Mouse (Mus musculus): ENCODE data around the gene Zfp12. TPM values are rescaled to one million over a fixed set of nuclear protein-coding genes. Genes with fewer than 3 reads are reported as not detected.

Gene Zfp12
- total and polyA plus RNA-seq, 3 experiments: 12.8 to 18.8 (median 13.1) TPM

GRCm38 (mm10) chr5:143254487-143255130 lies 19.6 kb downstream of the Zfp12 start:
- dilution Hi-C loops (cut with MboI; ENCODE audit: extremely low pct_ligation_motif_present, extremely low pct_unique_long_range_greater_than_20kb, low sequenced_read_pairs): no loop called here
- TF ChIP-seq ZNF384 (IDR thresholded peaks at IDR 0.05; ENCODE audit: low read depth, low read length): no peak
- TF ChIP-seq CHD2 (IDR thresholded peaks at IDR 0.05; ENCODE audit: low read length): no peak
- no peak for TF ChIP-seq CHD1 (IDR thresholded peaks at IDR 0.05; ENCODE audit: low read depth, low read length)
- TF ChIP-seq MAFK (IDR thresholded peaks at IDR 0.05; ENCODE audit: insufficient replicate concordance, low read length): no peak
- TF ChIP-seq ZC3H11A (IDR thresholded peaks at IDR 0.05; ENCODE audit: low read depth, low read length): no peak
- TF ChIP-seq IRF4 (IDR thresholded peaks at IDR 0.05; ENCODE audit: low read depth, low read length): no peak
- TF ChIP-seq NRF1 (IDR thresholded peaks at IDR 0.05; ENCODE audit: low read depth, low read length): no peak
- TF ChIP-seq BHLHE40 (IDR thresholded peaks at IDR 0.05; ENCODE audit: low read depth, low read length): no peak
- no peak for TF ChIP-seq KAT2A (IDR thresholded peaks at IDR 0.05; ENCODE audit: insufficient replicate concordance, low read length)
- no peak for TF ChIP-seq EP300 (IDR thresholded peaks at IDR 0.05; ENCODE audit: low read length)
- no peak for TF ChIP-seq POLR2AphosphoS2 (IDR thresholded peaks at IDR 0.05; ENCODE audit: low read depth, low read length)
- no peak for TF ChIP-seq MYC (IDR thresholded peaks at IDR 0.05; ENCODE audit: low read depth, low read length)
- TF ChIP-seq USF2 (conservative IDR thresholded peaks at IDR 0.05; ENCODE audit: low read depth, low read length): no peak
- TF ChIP-seq ELF1 (IDR thresholded peaks at IDR 0.05; ENCODE audit: low read depth, low read length): no peak
- no peak for TF ChIP-seq UBTF (IDR thresholded peaks at IDR 0.05; ENCODE audit: low read depth, low read length)
- TF ChIP-seq JUN (IDR thresholded peaks at IDR 0.05; ENCODE audit: insufficient read depth, low read depth, low read length): no peak
- no peak for TF ChIP-seq TBP (conservative IDR thresholded peaks at IDR 0.05; ENCODE audit: low read depth, low read length)
- no peak for TF ChIP-seq MEF2A (IDR thresholded peaks at IDR 0.05; ENCODE audit: borderline replicate concordance, low read depth, low read length)
- TF ChIP-seq MAX (IDR thresholded peaks at IDR 0.05; ENCODE audit: low read length): no peak
- no peak for TF ChIP-seq POLR2A (IDR thresholded peaks at IDR 0.05; ENCODE audit: low read depth, low read length)
- H3K9me3 ChIP-seq (replicated peaks; ENCODE audit: low read length): peaks cover 35% of the 10 kb centered on the region
- DNase-seq (ENCODE audit: extremely low read depth): no peak
- in situ Hi-C loops (cut with MboI; ENCODE audit: low pct_ligation_motif_present, low pct_unique_long_range_greater_than_20kb, low sequenced_read_pairs): no loop called here
- H3K9ac ChIP-seq (ENCODE audit: insufficient read depth, low read depth): no peak overlapping the region
- no peak overlapping the region for H3K4me2 ChIP-seq (ENCODE audit: insufficient read depth, low read depth, poor library complexity, severe bottlenecking)
- H3K27ac ChIP-seq (ENCODE audit: insufficient read depth, low read depth): no peak overlapping the region
- H3K4me1 ChIP-seq (ENCODE audit: control insufficient read depth in 1 of 2, insufficient read depth in 2 of 2): peaks cover 0 to 2% of the 10 kb centered on the region in 2 experiments; a peak in 1 of 4 replicates
- no peaks in the 10 kb centered on the region for H3K27me3 ChIP-seq (replicated peaks)
- H3K4me3 ChIP-seq (replicated peaks in 1 of 3; ENCODE audit: low read depth in 2 of 3, low read length in 2 of 3, poor library complexity in 1 of 3): peak overlapping the region in 1 of 3 experiments; percentile 6
- peaks cover 31 to 78% of the 10 kb centered on the region in 2 experiments for H3K36me3 ChIP-seq (replicated peaks in 1 of 2; ENCODE audit: control insufficient read depth in 1 of 2, insufficient read depth in 1 of 2, low read length in 1 of 2)
- no peaks in the 10 kb centered on the region for H3K79me2 ChIP-seq (replicated peaks; ENCODE audit: control insufficient read depth, extremely low read depth, insufficient read depth, poor library complexity, severe bottlenecking)

- Histone ChIP-seq H3K4me2 (ENCODE audit: insufficient read depth, low read depth, poor library complexity, severe bottlenecking) (no peak overlapping the region), H3K9me3 (replicated peaks; ENCODE audit: low read length) (peaks cover 35% of the 10 kb centered on the region), H3K9ac (ENCODE audit: insufficient read depth, low read depth) (no peak overlapping the region), H3K4me1 (ENCODE audit: control insufficient read depth in 1 of 2, insufficient read depth in 2 of 2) (no peaks in the 10 kb centered on the region), H3K27me3 (replicated peaks) (no peaks in the 10 kb centered on the region), H3K27ac (ENCODE audit: insufficient read depth, low read depth) (no peak overlapping the region), H3K36me3 (replicated peaks in 1 of 2; ENCODE audit: control insufficient read depth in 1 of 2, insufficient read depth in 1 of 2, low read length in 1 of 2) (peaks cover 29 to 80% of the 10 kb centered on the region in 2 experiments), H3K4me3 (replicated peaks in 1 of 3; ENCODE audit: low read depth in 2 of 3, low read length in 2 of 3, poor library complexity in 1 of 3) (no peak overlapping the region), H3K79me2 (replicated peaks; ENCODE audit: control insufficient read depth, extremely low read depth, insufficient read depth, poor library complexity, severe bottlenecking) (no peaks in the 10 kb centered on the region)
- dilution Hi-C loops (cut with MboI; ENCODE audit: extremely low pct_ligation_motif_present, extremely low pct_unique_long_range_greater_than_20kb, low sequenced_read_pairs) (no loop called here), in situ Hi-C loops (cut with MboI; ENCODE audit: low pct_ligation_motif_present, low pct_unique_long_range_greater_than_20kb, low sequenced_read_pairs) (no loop called here)
- no peak for DNase-seq (ENCODE audit: extremely low read depth)
- no peak for TF ChIP-seq SMC3 (IDR thresholded peaks at IDR 0.05; ENCODE audit: low read depth, low read length)
- TF ChIP-seq E2F4 (IDR thresholded peaks at IDR 0.05; ENCODE audit: insufficient replicate concordance, low read depth, low read length): no peak
- TF ChIP-seq TCF12 (IDR thresholded peaks at IDR 0.05; ENCODE audit: low read depth, low read length): no peak
Observed at GRCm38 (mm10) chr5:143255131-143255519, 20.2 kb downstream of the Zfp12 start.
